Mouse (Mus musculus): ENCODE measurements at regions not wholly inside any gene's neighbourhood (a gene's known extent, or its start where the extent isn't known, plus 50 kb on each side); places are given as distances from the start of the nearest gene placed in this dataset.

DNA sequence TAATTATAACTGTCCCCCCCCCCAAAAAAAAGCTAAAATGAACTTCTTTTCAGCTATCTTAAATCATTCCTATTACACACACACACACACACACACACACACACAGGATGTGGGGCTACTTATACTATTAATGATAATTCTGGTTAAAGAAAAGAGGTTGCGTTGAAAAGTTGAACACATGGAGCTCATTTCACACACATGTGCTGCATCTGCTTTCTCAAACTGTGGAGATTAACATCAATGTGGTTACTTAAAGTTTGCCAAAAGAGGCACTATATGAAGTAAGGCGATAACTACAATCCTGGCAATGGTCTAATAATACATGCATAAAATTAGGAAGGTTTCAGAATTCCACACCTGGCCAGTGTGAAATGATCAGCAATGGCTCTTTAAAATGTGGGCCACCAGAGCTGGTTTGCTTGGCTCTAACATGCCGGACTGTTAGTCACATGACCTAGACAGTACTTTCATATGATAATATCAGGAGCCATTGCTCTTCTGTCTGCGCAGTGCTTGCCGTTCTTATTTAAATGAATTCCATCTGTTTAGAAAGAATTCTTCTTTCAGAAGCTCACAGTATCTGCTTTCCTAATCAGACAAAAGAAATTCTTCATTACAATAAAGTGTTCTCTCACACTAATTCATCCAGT, 598.4 kb upstream of the Fam92a start:
- DNase-seq (ENCODE audit: low spot score in 2 of 2) = no peak

GRCm38 (mm10) chr4:12769092-12769491, 597.3 kb upstream of the Fam92a start:
- no peak for DNase-seq (ENCODE audit: low spot score in 2 of 2)

DNA sequence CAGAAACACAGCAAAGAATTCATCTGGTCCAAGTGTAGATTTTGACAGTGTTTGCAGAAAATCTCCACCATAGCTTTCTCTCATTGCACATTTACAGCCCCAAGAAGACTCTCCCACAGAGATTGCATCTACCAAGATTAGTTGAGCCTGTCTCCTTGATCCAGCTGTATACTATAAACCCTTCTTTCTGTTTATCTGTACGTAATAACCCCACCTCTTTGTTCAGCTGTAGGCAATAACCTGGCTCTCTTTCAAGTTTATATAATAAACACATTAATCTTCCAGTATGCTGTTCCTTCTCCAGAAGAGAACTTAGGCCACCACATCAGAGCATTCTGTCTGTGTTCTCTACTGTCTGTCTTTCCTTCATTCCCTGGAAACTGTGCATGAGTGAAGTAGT, 594.9 kb upstream of the Fam92a start:
- DNase-seq (ENCODE audit: low spot score in 2 of 2) = no peak

DNA sequence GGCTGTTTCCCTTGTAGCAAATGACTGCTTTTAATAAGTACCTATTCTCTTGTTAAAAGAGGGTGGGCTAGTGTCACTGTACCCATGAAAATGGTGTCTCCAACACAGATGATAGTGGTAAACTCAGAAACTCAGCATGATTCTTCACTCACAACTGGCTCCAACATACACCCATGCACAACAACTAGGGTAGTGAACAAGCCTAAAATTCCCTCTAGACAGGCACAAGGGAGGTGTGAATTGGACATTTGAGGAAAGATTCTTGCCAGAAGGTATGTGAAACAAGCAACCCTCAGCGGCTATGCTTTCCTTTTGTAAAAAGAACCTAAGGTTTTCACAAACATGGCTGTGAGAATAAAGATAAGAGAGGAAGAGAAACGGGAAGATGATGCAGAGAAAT, 579.0 kb upstream of the Fam92a start:
- DNase-seq (ENCODE audit: low spot score in 2 of 2) = no peak

GRCm38 (mm10) chr4:12749874-12750273, 578.1 kb upstream of the Fam92a start:
- DNase-seq (ENCODE audit: low spot score in 2 of 2) = no peak

DNA sequence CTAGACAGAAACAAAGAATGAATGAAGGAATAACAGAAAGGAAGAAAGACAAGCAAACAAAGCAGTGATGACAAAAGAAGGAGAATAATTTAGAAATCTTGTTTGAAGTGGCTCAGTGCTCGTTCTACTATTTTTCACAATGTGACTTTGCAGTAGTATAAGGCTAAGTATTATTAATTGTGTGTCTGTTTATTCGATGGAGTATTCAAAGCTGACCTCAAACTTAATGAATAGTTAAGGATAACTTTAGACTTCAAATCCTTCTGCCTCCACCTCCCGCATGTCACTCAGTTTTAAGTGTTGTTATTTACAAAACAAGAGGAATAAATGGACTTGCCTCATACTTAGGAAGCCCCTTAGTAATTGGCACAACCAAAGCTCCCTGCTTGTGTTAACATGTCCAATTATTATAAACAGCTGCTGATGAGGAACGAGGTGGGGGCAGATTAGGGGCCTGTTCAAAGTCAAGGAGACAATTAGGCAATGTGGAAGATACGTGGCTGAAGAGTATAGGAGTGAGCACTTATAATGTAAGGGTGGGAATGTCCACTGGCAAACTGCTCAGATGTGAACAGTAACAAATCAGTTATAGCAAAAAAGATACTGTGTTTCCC, 572.0 kb upstream of the Fam92a start:
- DNase-seq (ENCODE audit: low spot score in 2 of 2) = no peak

DNA sequence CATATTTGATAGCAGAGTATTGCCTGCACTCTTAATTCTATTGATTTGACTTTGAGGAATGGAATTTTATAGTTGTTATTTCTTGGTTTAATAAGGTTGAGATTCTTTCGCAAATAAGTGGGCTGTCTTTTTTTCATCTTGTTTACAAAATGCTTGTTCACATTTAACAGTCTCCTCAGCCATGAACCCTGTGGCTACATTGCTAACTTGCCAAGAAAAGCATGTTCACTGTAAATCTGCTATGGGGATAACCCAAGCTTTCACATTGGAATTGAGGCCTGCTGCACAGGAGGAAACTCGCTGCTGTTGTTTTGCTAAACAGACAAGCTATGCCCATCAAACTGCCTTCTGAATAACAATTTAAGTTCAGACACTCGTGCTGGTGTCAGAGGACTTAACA, 564.6 kb upstream of the Fam92a start:
- DNase-seq (ENCODE audit: low spot score in 2 of 2) = no peak

GRCm38 (mm10) chr4:12700189-12700588, 528.4 kb upstream of the Fam92a start:
- DNase-seq (ENCODE audit: low spot score in 2 of 2) = no peak

DNA sequence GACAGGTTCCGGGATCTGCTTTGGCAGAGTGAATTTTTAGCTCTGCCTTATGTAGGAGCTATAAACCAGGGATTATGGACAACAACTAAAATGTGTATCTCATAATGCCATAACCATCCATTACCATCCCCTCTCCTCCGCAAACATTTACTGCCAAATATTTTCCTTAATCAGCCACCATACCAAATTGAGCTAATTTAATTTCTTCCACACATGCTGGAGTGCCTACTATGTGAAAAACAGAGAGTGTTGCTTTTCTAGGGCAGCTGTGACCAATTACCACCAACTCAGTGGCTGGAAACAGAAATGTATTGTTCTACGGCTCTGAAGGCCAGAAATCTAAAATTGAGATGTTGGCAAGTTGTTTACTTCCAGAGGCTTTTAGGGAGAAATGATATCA, 506.0 kb upstream of the Fam92a start:
- DNase-seq (ENCODE audit: low spot score in 2 of 2) = no peak

DNA sequence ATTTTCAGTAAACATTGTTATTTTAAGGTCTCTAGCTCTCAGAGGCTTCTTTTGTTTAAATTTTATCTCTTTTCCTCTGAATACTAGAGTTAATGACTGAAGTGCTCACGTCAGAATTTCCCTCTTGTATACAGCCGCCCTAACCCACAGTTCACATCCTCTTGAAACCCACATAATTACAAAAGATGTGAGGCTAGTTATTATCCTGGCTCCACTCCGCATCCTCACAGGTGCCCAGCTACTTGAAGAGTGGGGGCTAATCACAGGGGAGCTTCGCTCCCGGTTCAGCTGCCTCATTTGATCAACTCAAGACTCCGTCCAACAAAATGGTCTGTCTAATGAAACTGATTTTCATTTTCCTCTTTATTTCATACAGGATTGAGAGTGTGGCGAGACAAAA, 499.6 kb upstream of the Fam92a start:
- DNase-seq (ENCODE audit: low spot score in 2 of 2) = no peak

DNA sequence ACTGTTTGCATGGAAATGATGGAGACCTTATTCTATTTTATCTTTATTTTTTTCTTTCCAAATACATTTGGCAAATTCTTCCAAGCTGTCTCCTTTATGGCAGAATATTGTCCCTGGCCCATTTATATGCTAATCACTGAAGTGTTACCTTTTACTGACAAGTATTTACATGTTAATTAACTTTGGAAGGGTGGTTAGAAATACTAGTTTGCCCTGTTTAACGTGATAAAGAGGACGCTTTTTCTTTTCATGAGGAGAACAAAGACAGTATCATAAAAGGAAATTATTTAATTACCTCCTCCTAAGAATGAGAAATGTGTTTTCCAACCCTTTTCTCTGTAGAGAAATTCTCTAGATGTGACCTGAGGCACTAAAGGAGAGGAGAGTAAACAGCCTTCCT, 491.4 kb upstream of the Fam92a start:
- DNase-seq (ENCODE audit: low spot score in 2 of 2) = no peak

GRCm38 (mm10) chr4:12662683-12663082, 490.9 kb upstream of the Fam92a start:
- DNase-seq (ENCODE audit: low spot score in 2 of 2) = no peak

GRCm38 (mm10) chr4:12659084-12659483, 487.3 kb upstream of the Fam92a start:
- no peak for DNase-seq (ENCODE audit: low spot score in 2 of 2)

DNA sequence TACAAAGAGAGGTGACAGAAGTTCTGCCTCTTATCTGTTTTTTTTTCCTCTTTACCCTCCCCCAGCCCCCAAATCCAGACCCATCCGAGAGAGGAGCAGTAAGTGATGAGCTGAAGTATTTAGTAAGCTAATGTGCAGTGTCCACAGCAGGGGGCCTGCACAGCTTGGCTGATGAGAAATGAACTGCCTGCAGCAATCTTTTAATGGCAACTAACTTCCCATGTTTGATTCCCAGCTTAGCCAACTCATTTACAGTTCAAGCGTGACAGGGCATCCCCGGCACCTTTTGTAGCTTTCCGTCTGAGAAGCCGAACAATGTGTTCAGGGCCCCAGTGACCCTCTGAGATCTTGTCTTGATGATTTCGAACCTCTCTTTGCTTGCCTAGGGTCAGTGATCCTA, 486.8 kb upstream of the Fam92a start:
- no peak for DNase-seq (ENCODE audit: low spot score in 2 of 2)

DNA sequence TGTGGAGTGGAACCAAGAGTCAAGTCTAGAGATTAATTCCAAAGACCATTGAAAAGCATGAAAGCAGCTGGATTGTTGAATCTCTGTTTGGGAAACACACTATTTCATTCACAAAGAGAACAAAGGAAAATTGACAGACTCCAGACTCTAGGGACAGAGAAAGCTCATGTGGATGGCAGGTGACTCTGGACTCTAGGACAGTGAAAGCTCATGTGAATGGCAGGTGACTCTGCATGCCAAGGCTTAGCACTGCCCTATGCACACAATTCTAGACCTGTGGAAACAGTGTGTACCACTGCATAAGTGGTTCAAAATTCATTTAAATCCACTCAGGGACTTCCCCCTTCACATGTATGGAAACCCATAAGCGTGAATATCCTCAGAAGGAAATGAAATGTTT, 486.0 kb upstream of the Fam92a start:
- DNase-seq (ENCODE audit: low spot score in 2 of 2) = no peak

- DNase-seq (ENCODE audit: low spot score in 2 of 2) = peak in 1 of 2 experiments; percentile 2
Observed at GRCm38 (mm10) chr4:12656924-12657603, 485.2 kb upstream of the Fam92a start.

- DNase-seq (ENCODE audit: low spot score in 2 of 2) = no peak
Observed at GRCm38 (mm10) chr4:12655457-12656228, 483.8 kb upstream of the Fam92a start.

DNA sequence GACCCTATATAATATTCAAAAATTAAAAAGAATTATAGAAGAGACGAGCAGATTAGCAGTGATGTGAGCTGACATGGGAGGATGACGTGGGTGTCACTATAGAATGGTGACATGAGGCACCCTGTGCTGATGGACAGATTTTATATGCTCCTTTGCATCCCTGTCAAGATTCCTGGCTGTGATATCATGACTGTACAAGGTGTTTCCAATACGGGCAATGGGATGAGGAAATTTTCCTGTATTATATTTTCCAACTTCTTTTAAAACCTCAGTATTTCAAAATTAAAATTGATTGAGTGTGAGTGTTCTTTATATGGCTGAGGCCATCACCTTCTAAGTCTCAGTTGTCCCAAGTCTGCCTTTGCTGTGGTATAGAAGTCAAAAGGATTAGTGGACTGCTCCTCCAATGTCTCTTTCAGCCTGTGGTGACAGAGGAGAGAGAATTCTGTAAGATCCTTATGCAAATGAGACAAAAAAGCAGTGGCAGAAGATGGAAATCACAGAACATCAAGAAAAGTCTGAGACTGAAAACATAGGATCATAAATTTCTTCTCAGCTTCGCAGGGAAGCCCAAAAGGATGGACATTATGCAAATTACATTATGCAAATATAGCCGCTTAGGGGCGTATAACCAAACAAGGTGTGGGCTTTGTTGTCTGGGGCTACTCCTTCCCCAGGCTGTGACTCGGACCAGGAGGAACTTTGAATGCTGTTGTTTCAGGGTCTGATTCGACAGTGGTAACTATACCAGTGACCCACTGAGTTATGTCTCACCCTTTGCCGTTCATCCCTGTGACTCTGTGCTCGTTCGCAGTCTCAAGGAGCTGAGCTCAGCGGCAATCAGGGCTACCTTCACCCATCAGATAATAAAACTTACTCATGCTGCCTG, 483.0 kb upstream of the Fam92a start:
- DNase-seq (ENCODE audit: low spot score in 2 of 2) = no peak

DNA sequence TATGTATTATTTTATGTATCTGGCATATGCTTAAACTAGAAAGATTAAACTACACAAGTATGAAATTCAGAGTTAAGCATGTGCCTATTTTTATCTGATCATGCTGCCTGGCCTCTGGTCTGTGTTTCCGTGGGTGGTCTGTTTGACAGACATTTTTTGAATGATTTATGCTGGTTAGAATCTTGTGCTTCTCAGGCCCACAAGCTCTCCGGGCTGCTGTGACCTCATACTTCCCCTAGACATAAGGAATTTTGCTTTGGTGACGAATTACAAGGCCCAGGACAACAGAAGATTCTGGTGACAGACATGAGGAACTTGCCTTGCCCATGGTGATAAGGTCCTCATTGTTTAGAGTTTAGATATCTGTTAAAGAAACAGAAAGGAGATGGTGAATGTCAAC, 475.9 kb upstream of the Fam92a start:
- no peak for DNase-seq (ENCODE audit: low spot score in 2 of 2)

DNA sequence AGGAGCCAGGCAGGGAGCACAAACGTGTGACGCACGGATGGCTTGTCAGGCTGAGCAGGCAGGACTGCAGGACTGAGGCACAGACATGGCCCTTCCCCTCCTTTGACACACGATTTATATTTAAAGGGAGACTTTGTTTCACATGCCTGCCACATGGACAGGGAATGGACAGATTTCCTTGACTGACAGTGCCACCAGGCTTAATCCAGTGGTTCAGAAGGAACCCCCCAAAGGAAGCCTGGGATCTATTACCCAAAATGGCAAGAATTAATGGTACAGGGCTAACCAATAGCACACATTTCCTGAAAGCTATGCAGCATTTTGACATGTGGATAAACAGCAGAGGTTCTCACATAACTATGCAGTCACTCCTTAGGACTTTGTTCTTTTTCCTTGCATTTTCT, 470.7 kb upstream of the Fam92a start:
- DNase-seq (ENCODE audit: low spot score in 2 of 2) = no peak

- no peak for DNase-seq (ENCODE audit: low spot score in 2 of 2)
Observed at GRCm38 (mm10) chr4:12629375-12629821, 457.6 kb upstream of the Fam92a start.
